Mouse (Mus musculus) spleen, adult 2 months (tissue): ENCODE measurements around the gene Caap1.

Source experiments
- CTCF ChIP-seq: fragments of 200-500 bp; IDR thresholded peaks from 2 replicates; pipeline ENCODE4 v1.5.1; 2011; ENCODE audit warnings: mild to moderate bottlenecking, inconsistent platforms; ENCODE audit not compliant: insufficient read depth, insufficient read length, insufficient replicate concordance; ENCODE audit errors: extremely low read depth
- POLR2A ChIP-seq: fragments of 200-500 bp; IDR thresholded peaks from 2 replicates; pipeline ENCODE4 v1.6.1; 2011; ENCODE audit warnings: low read depth, low read length, inconsistent platforms

- TF ChIP-seq POLR2A: no peak
- TF ChIP-seq CTCF: no peak
These were observed 83.3 kb downstream of the Caap1 start for GRCm38 (mm10) chr4:94473286-94473685.
